Mouse (Mus musculus) CH12.LX (cell line): ENCODE results near the gene Btbd9. TPM values are rescaled to one million over a fixed set of nuclear protein-coding genes. Genes with fewer than 3 reads are reported as not detected.
A peak's percentile ranks its signal among the peaks of the same experiment; 100 is the strongest.

Experiments used
- DNase-seq: peaks from one replicate; pipeline ENCODE4 v3.0.0-alpha.2; 2013; ENCODE audit errors: extremely low read depth
- H3K27ac ChIP-seq: 2 replicates; pipeline ENCODE4 v1.5.1; 2012; ENCODE audit warnings: low read depth, mild to moderate bottlenecking, control low read depth, moderate library complexity; ENCODE audit not compliant: insufficient read depth
- H3K27me3 ChIP-seq: replicated peaks from 2 replicates; pipeline ENCODE3; 2012; ENCODE audit warnings: inconsistent platforms
- H3K36me3 ChIP-seq, 2 experiments: replicated peaks in 1 of 2; 2 replicates each; pipeline versions ENCODE3 to v1.6.1; 2012; ENCODE audit warnings: inconsistent platforms in 1 of 2, low read length in 1 of 2, mild to moderate bottlenecking in 1 of 2, mixed read lengths in 1 of 2, moderate library complexity in 1 of 2; ENCODE audit not compliant: control insufficient read depth in 1 of 2, insufficient read depth in 1 of 2
- H3K4me1 ChIP-seq, 2 experiments: 2 replicates each; pipeline ENCODE4 v1.6.1; 2012; ENCODE audit warnings: inconsistent platforms in 1 of 2, moderate library complexity in 1 of 2; ENCODE audit not compliant: insufficient read depth in 2 of 2, control insufficient read depth in 1 of 2
- H3K4me2 ChIP-seq: 2 replicates; pipeline ENCODE4 v1.6.1; 2012; ENCODE audit warnings: low read depth, mild to moderate bottlenecking, control low read depth; ENCODE audit not compliant: poor library complexity, insufficient read depth, severe bottlenecking
- H3K4me3 ChIP-seq, 3 experiments: fragments of 150-350 bp in 1 of 3; sonication (generic) in 1 of 3; replicated peaks in 1 of 3; 2 replicates each; pipeline versions ENCODE3 to v1.5.1; 2011 to 2012; ENCODE audit warnings: low read depth in 2 of 3, low read length in 2 of 3, mild to moderate bottlenecking in 2 of 3, moderate library complexity in 2 of 3, control low read depth in 1 of 3, improper control_type of control experiment in 1 of 3, inconsistent platforms in 1 of 3, mixed read lengths in 1 of 3; ENCODE audit not compliant: poor library complexity in 1 of 3
- H3K79me2 ChIP-seq: replicated peaks from 2 replicates; pipeline ENCODE4 v1.6.1; 2012; ENCODE audit warnings: mild to moderate bottlenecking, moderate library complexity; ENCODE audit not compliant: control insufficient read depth, poor library complexity, insufficient read depth, severe bottlenecking; ENCODE audit errors: extremely low read depth
- H3K9ac ChIP-seq: 2 replicates; pipeline ENCODE4 v1.6.1; 2012; ENCODE audit warnings: low read depth, mild to moderate bottlenecking, control low read depth, moderate library complexity; ENCODE audit not compliant: insufficient read depth
- H3K9me3 ChIP-seq: replicated peaks from 2 replicates; pipeline ENCODE3; 2012; ENCODE audit warnings: low read length, inconsistent platforms, mixed read lengths
- CHD2 ChIP-seq: IDR thresholded peaks from 2 replicates; pipeline ENCODE4 v1.6.1; 2011; ENCODE audit warnings: low read length, improper control_type of control experiment
- CTCF ChIP-seq, 2 experiments: IDR thresholded peaks in 1 of 2; conservative IDR thresholded peaks in 1 of 2; 2 replicates each; pipeline ENCODE4 v1.5.1; 2011 to 2012; ENCODE audit warnings: low read depth in 2 of 2, low read length in 2 of 2, improper control_type of control experiment in 1 of 2, inconsistent platforms in 1 of 2, mild to moderate bottlenecking in 1 of 2, moderate library complexity in 1 of 2
- E2F4 ChIP-seq: IDR thresholded peaks from 2 replicates; pipeline ENCODE4 v1.6.1; 2011; ENCODE audit warnings: low read depth, low read length, improper control_type of control experiment; ENCODE audit not compliant: insufficient replicate concordance
- ELF1 ChIP-seq: IDR thresholded peaks from 2 replicates; pipeline ENCODE4 v1.6.1; 2014; ENCODE audit warnings: low read depth, mild to moderate bottlenecking, inconsistent platforms, low read length, improper control_type of control experiment
- EP300 ChIP-seq: IDR thresholded peaks from 2 replicates; pipeline ENCODE4 v1.6.1; 2011; ENCODE audit warnings: low read length, improper control_type of control experiment
- ETS1 ChIP-seq: conservative IDR thresholded peaks from 2 replicates; pipeline ENCODE4 v1.6.1; 2012; ENCODE audit warnings: low read depth, mild to moderate bottlenecking, inconsistent platforms, low read length, improper control_type of control experiment, moderate library complexity
- GABPA ChIP-seq: IDR thresholded peaks from 2 replicates; pipeline ENCODE4 v1.6.1; 2012; ENCODE audit warnings: low read depth, low read length, improper control_type of control experiment, inconsistent platforms; ENCODE audit not compliant: insufficient replicate concordance
- IRF4 ChIP-seq: IDR thresholded peaks from 2 replicates; pipeline ENCODE4 v1.6.1; 2014; ENCODE audit warnings: low read depth, mild to moderate bottlenecking, inconsistent platforms, low read length, improper control_type of control experiment
- JUND ChIP-seq: conservative IDR thresholded peaks from 2 replicates; pipeline ENCODE4 v1.6.1; 2011; ENCODE audit warnings: low read depth, low read length, improper control_type of control experiment
- KAT2A ChIP-seq: IDR thresholded peaks from 2 replicates; pipeline ENCODE4 v1.6.1; 2012; ENCODE audit warnings: low read length, improper control_type of control experiment, inconsistent platforms; ENCODE audit not compliant: insufficient replicate concordance
- MAFK ChIP-seq: IDR thresholded peaks from 2 replicates; pipeline ENCODE4 v1.6.1; 2011; ENCODE audit warnings: low read length, improper control_type of control experiment; ENCODE audit not compliant: insufficient replicate concordance
- MAX ChIP-seq: IDR thresholded peaks from 2 replicates; pipeline ENCODE4 v1.6.1; 2011; ENCODE audit warnings: low read length, improper control_type of control experiment
- MAZ ChIP-seq: IDR thresholded peaks from 2 replicates; pipeline ENCODE4 v1.6.1; 2012; ENCODE audit warnings: low read depth, mild to moderate bottlenecking, inconsistent platforms, low read length, improper control_type of control experiment, moderate library complexity
- MYC ChIP-seq: IDR thresholded peaks from 2 replicates; pipeline ENCODE4 v1.6.1; 2011; ENCODE audit warnings: low read depth, mild to moderate bottlenecking, improper control_type of control experiment, low read length
- NRF1 ChIP-seq: IDR thresholded peaks from 2 replicates; pipeline ENCODE4 v1.6.1; 2014; ENCODE audit warnings: low read depth, mild to moderate bottlenecking, inconsistent platforms, low read length, improper control_type of control experiment, moderate library complexity
- POLR2A ChIP-seq: IDR thresholded peaks from 2 replicates; pipeline ENCODE4 v1.6.1; 2011; ENCODE audit warnings: low read depth, mild to moderate bottlenecking, improper control_type of control experiment, low read length
- POLR2AphosphoS2 ChIP-seq: IDR thresholded peaks from 2 replicates; pipeline ENCODE4 v1.6.1; 2011; ENCODE audit warnings: low read depth, low read length, improper control_type of control experiment
- RCOR1 ChIP-seq: conservative IDR thresholded peaks from 2 replicates; pipeline ENCODE4 v1.6.1; 2012; ENCODE audit warnings: low read depth, mild to moderate bottlenecking, inconsistent platforms, low read length, improper control_type of control experiment
- SIN3A ChIP-seq: IDR thresholded peaks from 2 replicates; pipeline ENCODE4 v1.6.1; 2012; ENCODE audit warnings: low read length, improper control_type of control experiment, inconsistent platforms
- SMC3 ChIP-seq: IDR thresholded peaks from 2 replicates; pipeline ENCODE4 v1.6.1; 2011; ENCODE audit warnings: low read depth, low read length, improper control_type of control experiment
- TBP ChIP-seq: conservative IDR thresholded peaks from 2 replicates; pipeline ENCODE4 v1.6.1; 2011; ENCODE audit warnings: low read depth, low read length, improper control_type of control experiment
- USF2 ChIP-seq: conservative IDR thresholded peaks from 2 replicates; pipeline ENCODE4 v1.6.1; 2011; ENCODE audit warnings: low read depth, low read length, improper control_type of control experiment
- ZKSCAN1 ChIP-seq: IDR thresholded peaks from 2 replicates; pipeline ENCODE4 v1.6.1; 2012; ENCODE audit warnings: low read depth, inconsistent platforms, low read length, improper control_type of control experiment, borderline replicate concordance
- ZMIZ1 ChIP-seq: IDR thresholded peaks from 2 replicates; pipeline ENCODE4 v1.6.1; 2012; ENCODE audit warnings: low read depth, mild to moderate bottlenecking, inconsistent platforms, low read length, improper control_type of control experiment
- ZNF384 ChIP-seq: IDR thresholded peaks from 2 replicates; pipeline ENCODE4 v1.6.1; 2012; ENCODE audit warnings: low read depth, low read length, improper control_type of control experiment, inconsistent platforms
- dilution Hi-C: fragments of 300-500 bp; cut with MboI; formaldehyde crosslinking; loops from 2 replicates; pipeline ENCODE4 v1.14.3; 2020; ENCODE audit warnings: low sequenced_read_pairs; ENCODE audit not compliant: extremely low pct_unique_long_range_greater_than_20kb, extremely low pct_ligation_motif_present
- in situ Hi-C: fragments of 300-500 bp; cut with MboI; formaldehyde crosslinking; loops from 3 replicates; pipeline ENCODE4 v1.14.3; 2019; ENCODE audit warnings: low sequenced_read_pairs, low pct_ligation_motif_present, low pct_unique_long_range_greater_than_20kb, mixed read lengths
- polyA plus RNA-seq: library from polyadenylated mRNA; unstranded; fragments of >175 nt; gene quantifications from 2 replicates; pipeline ENCODE4 v1.2.1, GENCODE M21; 2012; ENCODE audit warnings: low read depth; ENCODE audit not compliant: insufficient read length
- total RNA-seq, 2 experiments: library from RNA; depleted of rRNA; stranded (reverse); fragments of 300-350 nt in 1 of 2; fragments of >200 nt in 1 of 2; gene quantifications; 2 replicates each; pipeline ENCODE4 v1.2.3; 2012 to 2014

Btbd9 gene
- total and polyA plus RNA-seq, 3 experiments = 19.3 to 25.4 (median 20.0) TPM

- no peak overlapping the region for H3K4me3 ChIP-seq
- no peak for TF ChIP-seq ZKSCAN1
- TF ChIP-seq SMC3 = no peak
- TF ChIP-seq ELF1 = no peak
- TF ChIP-seq SIN3A = no peak
- no peak for TF ChIP-seq MAX
- TF ChIP-seq POLR2A = no peak
- no peak for TF ChIP-seq ZMIZ1
- no peak for TF ChIP-seq CHD2
- no peak for TF ChIP-seq MAZ
- TF ChIP-seq POLR2AphosphoS2 = no peak
- no peak for TF ChIP-seq E2F4
- H3K27ac ChIP-seq = no peak overlapping the region
- H3K27me3 ChIP-seq = no peaks in the 10 kb centered on the region
- dilution Hi-C loops (no loop called here), in situ Hi-C loops (no loop called here)
- H3K36me3 ChIP-seq = peaks cover 0 to 6% of the 10 kb centered on the region in 2 experiments
- no peaks in the 10 kb centered on the region for H3K4me1 ChIP-seq
- H3K9ac ChIP-seq = no peak overlapping the region
- no peaks in the 10 kb centered on the region for H3K79me2 ChIP-seq
- no peak for DNase-seq
- H3K9me3 ChIP-seq = no peaks in the 10 kb centered on the region
- H3K4me2 ChIP-seq = no peak overlapping the region
These were observed 184.3 kb downstream of the Btbd9 start for GRCm38 (mm10) chr17:30392031-30392430.

GRCm38 (mm10) chr17:30391220-30391619, 185.1 kb downstream of the Btbd9 start:
- H3K27ac ChIP-seq = no peak overlapping the region
- H3K36me3 ChIP-seq = peaks cover 0 to 4% of the 10 kb centered on the region in 2 experiments
- H3K79me2 ChIP-seq = no peaks in the 10 kb centered on the region
- no peak for DNase-seq
- H3K4me3 ChIP-seq = no peak overlapping the region
- no peak overlapping the region for H3K9ac ChIP-seq
- no peak overlapping the region for H3K4me2 ChIP-seq
- H3K9me3 ChIP-seq = no peaks in the 10 kb centered on the region
- in situ Hi-C loops = no loop called here
- TF ChIP-seq JUND = no peak
- no peak for TF ChIP-seq MAFK
- no peak for TF ChIP-seq GABPA
- TF ChIP-seq, all 38 proteins: peak for 0
- no peaks in the 10 kb centered on the region for H3K4me1 ChIP-seq
- dilution Hi-C loops = no loop called here
- no peaks in the 10 kb centered on the region for H3K27me3 ChIP-seq

- peak; percentile 35 for DNase-seq
- in situ Hi-C loops (no loop called here), dilution Hi-C loops (no loop called here)
- Histone ChIP-seq H3K79me2 (no peaks in the 10 kb centered on the region), H3K4me2 (no peak overlapping the region), H3K4me1 (no peaks in the 10 kb centered on the region), H3K9me3 (no peaks in the 10 kb centered on the region), H3K27me3 (no peaks in the 10 kb centered on the region), H3K9ac (no peak overlapping the region), H3K27ac (no peak overlapping the region), H3K4me3 (no peak overlapping the region), H3K36me3 (peaks cover 0 to 4% of the 10 kb centered on the region in 2 experiments)
- TF ChIP-seq MYC = no peak
- no peak for TF ChIP-seq TBP
- no peak for TF ChIP-seq CTCF (conservative IDR thresholded peaks at IDR 0.05 in 1 of 2, IDR thresholded peaks at IDR 0.05 in 1 of 2; ENCODE audit: low read depth in 2 of 2, low read length in 2 of 2)
- TF ChIP-seq SMC3 = no peak
- TF ChIP-seq ETS1 = no peak
- TF ChIP-seq JUND = no peak
- no peak for TF ChIP-seq RCOR1
- no peak for TF ChIP-seq ZMIZ1
- no peak for TF ChIP-seq KAT2A
- no peak for TF ChIP-seq ZNF384
- TF ChIP-seq ZKSCAN1 = no peak
- no peak for TF ChIP-seq USF2
- TF ChIP-seq CHD2 = no peak
- no peak for TF ChIP-seq IRF4
- TF ChIP-seq NRF1 = no peak
- TF ChIP-seq MAFK = no peak
- TF ChIP-seq GABPA = no peak
- no peak for TF ChIP-seq EP300
These were observed 186.6 kb downstream of the Btbd9 start for GRCm38 (mm10) chr17:30389686-30390085.
